Mouse (Mus musculus) bone marrow, adult 2 months (tissue): Measurements from ENCODE around the gene Ccdc181. TPM values are rescaled to one million over a fixed set of nuclear protein-coding genes. Genes with fewer than 3 reads are reported as not detected.

Experiments
- H3K27ac ChIP-seq: fragments of 200-500 bp; 2 replicates; pipeline ENCODE4 v1.5.1; 2012; ENCODE audit warnings: low read depth, mild to moderate bottlenecking, control low read depth, inconsistent platforms, low read length; ENCODE audit not compliant: control insufficient read depth, poor library complexity, insufficient read depth
- H3K4me1 ChIP-seq: fragments of 200-500 bp; 2 replicates; pipeline ENCODE4 v1.6.1; 2011; ENCODE audit warnings: low read length; ENCODE audit not compliant: control insufficient read depth, insufficient read depth
- H3K4me3 ChIP-seq: fragments of 200-500 bp; replicated peaks from 2 replicates; pipeline ENCODE3; 2011; ENCODE audit warnings: mild to moderate bottlenecking, low read depth, low read length, control low read depth; ENCODE audit not compliant: control insufficient read depth
- CTCF ChIP-seq: fragments of 200-500 bp; IDR thresholded peaks from 2 replicates; pipeline ENCODE4 v1.5.1; 2011; ENCODE audit warnings: low read length, control low read depth; ENCODE audit not compliant: control insufficient read depth, insufficient read depth
- POLR2A ChIP-seq: fragments of 200-500 bp; IDR thresholded peaks from 2 replicates; pipeline ENCODE4 v1.6.1; 2011; ENCODE audit warnings: low read depth, mild to moderate bottlenecking, control low read depth, low read length, borderline replicate concordance; ENCODE audit not compliant: control insufficient read depth
- WGBS: fragments of 180-500 bp; shearing (Covaris S2); methylation state at CpG from one replicate; pipeline ENCODE4 v1.1.7; 2018; 5-methylcytosine and 5-hydroxymethylcytosine counted together
- polyA plus RNA-seq: library from polyadenylated mRNA; stranded (reverse); fragments of >200 nt; gene quantifications from 2 replicates; pipeline ENCODE4 v1.2.4, GENCODE M21; 2011; ENCODE audit warnings: low replicate concordance; ENCODE audit not compliant: missing spikeins, insufficient read depth, insufficient read length

The Ccdc181 gene
- polyA plus RNA-seq, 1 experiment: 6.6 TPM

GRCm38 (mm10) chr1:164319542-164320140 lies 44.3 kb downstream of the Ccdc181 start:
- TF ChIP-seq CTCF: no peak
- TF ChIP-seq POLR2A: no peak
- Histone ChIP-seq H3K27ac (no peak overlapping the region), H3K4me1 (no peaks in the 10 kb centered on the region; the same call in 1 of the 2 replicates), H3K4me3 (no peak overlapping the region)
- WGBS: 72% methylated on average over 14 of the region's 14 CpGs

- 85% methylated on average over 5 of the region's 5 CpGs for WGBS
- H3K4me1 ChIP-seq: no peaks in the 10 kb centered on the region; the same call in 1 of the 2 replicates
- H3K27ac ChIP-seq: no peak overlapping the region
- no peak overlapping the region for H3K4me3 ChIP-seq
- TF ChIP-seq CTCF (no peak), POLR2A (no peak)
Measured at GRCm38 (mm10) chr1:164320731-164321130, 45.3 kb downstream of the Ccdc181 start.

- no peak for TF ChIP-seq POLR2A
- no peak for TF ChIP-seq CTCF
- no peak overlapping the region for H3K4me3 ChIP-seq
- WGBS: 87% methylated on average over 10 of the region's 10 CpGs
- H3K4me1 ChIP-seq: no peaks in the 10 kb centered on the region; the same call in 1 of the 2 replicates
- no peak overlapping the region for H3K27ac ChIP-seq
Measured at GRCm38 (mm10) chr1:164321408-164321807, 46.0 kb downstream of the Ccdc181 start.

GRCm38 (mm10) chr1:164322987-164323650 lies 47.7 kb downstream of the Ccdc181 start:
- WGBS: 80% methylated on average over 8 of the region's 8 CpGs
- TF ChIP-seq POLR2A (no peak), CTCF (no peak)
- H3K4me1 ChIP-seq: no peaks in the 10 kb centered on the region; the same call in none of the 2 replicates
- no peak overlapping the region for H3K4me3 ChIP-seq
- H3K27ac ChIP-seq: no peak overlapping the region

- Histone ChIP-seq H3K4me1 (no peaks in the 10 kb centered on the region; the same call in none of the 2 replicates), H3K4me3 (no peak overlapping the region), H3K27ac (no peak overlapping the region)
- 88% methylated on average over 4 of the region's 4 CpGs for WGBS
- no peak for TF ChIP-seq CTCF
Measured at GRCm38 (mm10) chr1:164324221-164324620, 48.8 kb downstream of the Ccdc181 start.

- TF ChIP-seq CTCF (no peak), POLR2A (no peak)
- 73% methylated on average over 2 of the region's 2 CpGs for WGBS
- H3K27ac ChIP-seq: no peak overlapping the region
- no peaks in the 10 kb centered on the region; the same call in none of the 2 replicates for H3K4me1 ChIP-seq
- H3K4me3 ChIP-seq: no peak overlapping the region
Measured at GRCm38 (mm10) chr1:164324878-164325277, 49.5 kb downstream of the Ccdc181 start.

- Histone ChIP-seq H3K27ac (no peak overlapping the region), H3K4me1 (no peaks in the 10 kb centered on the region; the same call in none of the 2 replicates), H3K4me3 (no peak overlapping the region)
- 87% methylated on average over 6 of the region's 6 CpGs for WGBS
- TF ChIP-seq POLR2A: no peak
- TF ChIP-seq CTCF: no peak
Measured at GRCm38 (mm10) chr1:164326600-164327155, 51.3 kb downstream of the Ccdc181 start.

- H3K4me3 ChIP-seq: no peak overlapping the region
- 82% methylated on average over 7 of the region's 7 CpGs for WGBS
Measured at GRCm38 (mm10) chr1:164327764-164328163, 52.4 kb downstream of the Ccdc181 start.

GRCm38 (mm10) chr1:164332559-164332958 lies 57.2 kb downstream of the Ccdc181 start:
- TF ChIP-seq CTCF: no peak
- no peak for TF ChIP-seq POLR2A
- 84% methylated on average over 11 of the region's 11 CpGs for WGBS
- Histone ChIP-seq H3K4me3 (no peak overlapping the region), H3K4me1 (no peaks in the 10 kb centered on the region; the same call in 1 of the 2 replicates), H3K27ac (no peak overlapping the region)

More at GRCm38 (mm10) chr1:164327764-164328163, 52.4 kb downstream of the Ccdc181 start:
- H3K27ac ChIP-seq: no peak overlapping the region
- H3K4me1 ChIP-seq: no peaks in the 10 kb centered on the region; the same call in none of the 2 replicates
- no peak for TF ChIP-seq CTCF
- TF ChIP-seq POLR2A: no peak
